Mouse (Mus musculus): ENCODE results near the gene Olfr346. TPM values are rescaled to one million over a fixed set of nuclear protein-coding genes. Genes with fewer than 3 reads are reported as not detected.

Gene Olfr346
- not detected in 2 replicates for polyA plus RNA-seq (2012)

DNA sequence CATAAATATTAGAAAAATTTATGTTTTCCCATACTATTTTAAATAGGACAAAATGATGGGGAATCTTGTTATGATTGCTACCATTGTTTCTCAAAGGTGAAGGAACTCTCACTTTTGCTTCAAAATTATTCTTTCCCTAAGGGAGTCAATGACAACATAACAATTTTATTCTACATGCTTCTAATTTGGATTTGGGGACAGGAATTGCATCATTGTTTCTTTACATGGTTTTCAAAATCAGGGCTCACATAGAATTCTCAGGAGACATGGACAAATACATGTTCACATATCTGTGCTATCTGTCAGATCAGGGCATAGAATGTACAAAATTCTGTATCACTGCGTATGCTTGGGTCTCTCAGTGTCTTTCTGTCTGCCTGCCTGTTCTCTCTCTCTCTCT is at the start of gene Olfr346:
Gene Olfr346, plus strand, starts transcription at position 301 of the 400 bp plus-strand sequence.

DNA sequence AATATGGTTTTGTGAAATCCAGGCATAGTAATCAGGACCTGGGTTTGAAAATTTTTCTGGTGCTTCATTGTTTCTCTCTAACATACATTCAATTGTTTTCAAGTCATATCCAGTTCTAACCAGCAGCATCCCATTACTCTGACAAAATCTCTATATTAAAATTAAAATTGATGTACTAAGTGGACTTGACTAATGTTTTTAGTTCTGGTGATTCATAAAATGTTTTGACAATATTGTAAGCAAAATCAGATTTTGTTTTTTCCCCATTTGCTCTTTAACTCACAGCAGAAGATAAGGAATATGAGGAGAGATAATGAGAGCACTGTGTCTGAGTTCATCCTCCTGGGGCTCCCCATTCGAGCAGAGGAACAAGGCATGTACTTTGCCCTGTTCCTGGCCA is 45.8 kb upstream of the Olfr346 start, which contains the start of gene Olfr345:
Gene Olfr345, plus strand, starts transcription at position 301 of the 400 bp plus-strand sequence.

GRCm38 (mm10) chr2:36731602-36732001 is 46.0 kb downstream of the Olfr346 start, which contains the start of gene Olfr347:
Olfr347 (plus strand) TSS chr2:36731902.

Other genes starting within 250 kb of the Olfr346 start
- gene Olfr340, start 233.2 kb upstream of the Olfr346 start, polyA plus RNA-seq (2012), result not detected in 2 replicates
- not detected in 2 replicates for gene Olfr341, start 203.3 kb upstream of the Olfr346 start, polyA plus RNA-seq (2012)
- gene Olfr342, start 160.8 kb upstream of the Olfr346 start, polyA plus RNA-seq (2012), result not detected in 2 replicates
- 0.02 TPM in 1 of 2 replicates, not detected in the other for gene Olfr344, start 119.1 kb upstream of the Olfr346 start, polyA plus RNA-seq (2012)
- gene Olfr345, start 45.7 kb upstream of the Olfr346 start, polyA plus RNA-seq (2012), result not detected in 2 replicates
- not detected in 2 replicates for gene Olfr347, start 46.1 kb downstream of the Olfr346 start, polyA plus RNA-seq (2012)
- gene Olfr348, start 98.5 kb downstream of the Olfr346 start, polyA plus RNA-seq (2012), result not detected in 2 replicates
- not detected in 2 replicates for gene Olfr50, start 104.8 kb downstream of the Olfr346 start, polyA plus RNA-seq (2012)
- not detected in 2 replicates for gene Olfr3, start 131.2 kb downstream of the Olfr346 start, polyA plus RNA-seq (2012)
- gene Olfr350, start 160.5 kb downstream of the Olfr346 start, polyA plus RNA-seq (2012), result not detected in 2 replicates
- gene Olfr351, start 176.9 kb downstream of the Olfr346 start, polyA plus RNA-seq (2012), result not detected in 2 replicates
- gene Olfr352, start 182.7 kb downstream of the Olfr346 start, polyA plus RNA-seq (2012), result not detected in 2 replicates
- gene Olfr353, start 207.1 kb downstream of the Olfr346 start, polyA plus RNA-seq (2012), result not detected in 2 replicates
- not detected in 2 replicates for gene Olfr354, start 219.9 kb downstream of the Olfr346 start, polyA plus RNA-seq (2012)
- not detected in 2 replicates for gene Olfr355, start 243.1 kb downstream of the Olfr346 start, polyA plus RNA-seq (2012)

Measured in megakaryocyte-erythroid progenitor cell, adult 5 weeks (primary cell).